Mouse (Mus musculus) hindbrain, postnatal 0 days (tissue): Measurements from ENCODE around the gene Plagl2. TPM values are rescaled to one million over a fixed set of nuclear protein-coding genes. Genes with fewer than 3 reads are reported as not detected.

ENCODE experiments used
- ATAC-seq: fragments of 200-750 bp; cut with Nextera tagmentation; 2 replicates; pipeline ENCODE4 v1.8.0; 2017; ENCODE audit warnings: mild to moderate bottlenecking, moderate TSS enrichment, moderate library complexity
- DNase-seq: peaks from one replicate; pipeline ENCODE4 v3.0.0-alpha.2; 2015; ENCODE audit warnings: low spot score
- H3K27ac ChIP-seq: fragments of 300-500 bp; sonication (generic); 2 replicates; pipeline ENCODE4 v1.5.1; 2014; ENCODE audit warnings: mild to moderate bottlenecking
- H3K27me3 ChIP-seq: fragments of 300-500 bp; sonication (generic); 2 replicates; pipeline ENCODE4 v1.6.1; 2014; ENCODE audit warnings: low read length, mixed read lengths; ENCODE audit not compliant: insufficient read depth
- H3K36me3 ChIP-seq: fragments of 300-500 bp; sonication (generic); 2 replicates; pipeline ENCODE4 v1.6.1; 2014; ENCODE audit warnings: low read length, mixed read lengths; ENCODE audit not compliant: insufficient read depth
- H3K4me1 ChIP-seq: fragments of 300-500 bp; sonication (generic); 2 replicates; pipeline ENCODE4 v1.6.1; 2014; ENCODE audit warnings: antibody characterized with exemption, low read length, mixed read lengths; ENCODE audit not compliant: insufficient read depth
- H3K4me2 ChIP-seq: fragments of 300-500 bp; sonication (generic); 2 replicates; pipeline ENCODE4 v1.6.1; 2014; ENCODE audit warnings: low read depth, mild to moderate bottlenecking, low read length, moderate library complexity, mixed read lengths
- H3K4me3 ChIP-seq: fragments of 300-500 bp; sonication (generic); 2 replicates; pipeline ENCODE4 v1.5.1; 2014; ENCODE audit warnings: low read length
- H3K9ac ChIP-seq: fragments of 300-500 bp; sonication (generic); replicated peaks from 2 replicates; pipeline ENCODE4 v1.6.1; 2014; ENCODE audit warnings: mild to moderate bottlenecking, low read length, moderate library complexity, mixed read lengths
- H3K9me3 ChIP-seq: fragments of 300-500 bp; sonication (generic); 2 replicates; pipeline ENCODE4 v1.6.1; 2016; ENCODE audit warnings: low read length, mixed read lengths
- CTCF ChIP-seq: IDR thresholded peaks from 2 replicates; pipeline ENCODE4 v1.5.1; 2016; ENCODE audit warnings: antibody characterized with exemption, control low read depth, low read depth
- WGBS: fragments of 180-500 bp; shearing (Covaris S2); extraction: QIAGEN DNeasy Blood & Tissue Kit; methylation state at CpG from one replicate; pipeline ENCODE4 v1.1.7; 2014; 5-methylcytosine and 5-hydroxymethylcytosine counted together
- polyA plus RNA-seq: library from polyadenylated mRNA; unstranded; fragments of >200 nt; fragmentation: Nextera tagmentation; extraction: Ambion mirVana; gene quantifications from 2 replicates; pipeline ENCODE4 v1.2.1, GENCODE M21; 2015
- total RNA-seq: library from RNA; depleted of rRNA; stranded (reverse); fragments of >200 nt; gene quantifications from 2 replicates; pipeline ENCODE4 v1.2.3, GENCODE M21; 2014

Plagl2 gene
- total and polyA plus RNA-seq, 2 experiments from 2014 or later: 2.4 to 5.0 TPM

GRCm38 (mm10) chr2:153239021-153239859, 2.0 kb downstream of the Plagl2 start:
- H3K4me2 ChIP-seq: peak overlapping the region; percentile 94
- peak overlapping the region; percentile 95 for H3K9ac ChIP-seq
- ATAC-seq (no peak), DNase-seq (no peak)
- no peak for TF ChIP-seq CTCF
- H3K36me3 ChIP-seq: peaks cover 17% of the 10 kb centered on the region
- peaks cover 20% of the 10 kb centered on the region for H3K4me1 ChIP-seq
- H3K27me3 ChIP-seq: no peaks in the 10 kb centered on the region
- H3K9me3 ChIP-seq: no peaks in the 10 kb centered on the region
- H3K27ac ChIP-seq: peak overlapping the region; percentile 60; the same call in 1 of the 2 replicates
- peak overlapping the region; percentile 94 for H3K4me3 ChIP-seq
- 61% methylated on average over 7 of the region's 7 CpGs for WGBS

- no peak for TF ChIP-seq CTCF
- Histone ChIP-seq H3K4me1 (peaks cover 20% of the 10 kb centered on the region), H3K27me3 (no peaks in the 10 kb centered on the region), H3K9me3 (no peaks in the 10 kb centered on the region), H3K4me2 (no peak overlapping the region), H3K27ac (no peak overlapping the region), H3K36me3 (peaks cover 23% of the 10 kb centered on the region), H3K9ac (no peak overlapping the region), H3K4me3 (no peak overlapping the region)
- 73% methylated on average over 2 of the region's 2 CpGs for WGBS
- no peak for DNase-seq
- no peak for ATAC-seq
Measured at GRCm38 (mm10) chr2:153238406-153238805, 2.8 kb downstream of the Plagl2 start.

- 76% methylated on average over 4 of the region's 4 CpGs for WGBS
Measured at GRCm38 (mm10) chr2:153237891-153238290, 3.3 kb downstream of the Plagl2 start.

GRCm38 (mm10) chr2:153237193-153237592, 4.0 kb downstream of the Plagl2 start:
- no peak for ATAC-seq
- no peak for TF ChIP-seq CTCF
- no peak overlapping the region for H3K4me2 ChIP-seq
- no peaks in the 10 kb centered on the region for H3K9me3 ChIP-seq
- 71% methylated on average over 4 of the region's 4 CpGs for WGBS
- no peak overlapping the region for H3K9ac ChIP-seq
- peaks cover 28% of the 10 kb centered on the region for H3K36me3 ChIP-seq
- H3K4me1 ChIP-seq: peaks cover 15% of the 10 kb centered on the region
- no peak overlapping the region for H3K4me3 ChIP-seq
- no peaks in the 10 kb centered on the region for H3K27me3 ChIP-seq
- DNase-seq: no peak
- H3K27ac ChIP-seq: no peak overlapping the region

More at GRCm38 (mm10) chr2:153237891-153238290, 3.3 kb downstream of the Plagl2 start:
- no peaks in the 10 kb centered on the region for H3K27me3 ChIP-seq
- TF ChIP-seq CTCF: no peak
- H3K9ac ChIP-seq: no peak overlapping the region
- ATAC-seq: no peak
- peaks cover 20% of the 10 kb centered on the region for H3K4me1 ChIP-seq
- no peak overlapping the region for H3K4me3 ChIP-seq
- no peaks in the 10 kb centered on the region for H3K9me3 ChIP-seq
- no peak overlapping the region for H3K27ac ChIP-seq
- DNase-seq: no peak
- peaks cover 24% of the 10 kb centered on the region for H3K36me3 ChIP-seq
- no peak overlapping the region for H3K4me2 ChIP-seq

- WGBS: 85% methylated on average over 5 of the region's 5 CpGs
- TF ChIP-seq CTCF: no peak
Measured at GRCm38 (mm10) chr2:153228523-153228922, 12.7 kb downstream of the Plagl2 start.

GRCm38 (mm10) chr2:153227959-153228358, 13.3 kb downstream of the Plagl2 start:
- Histone ChIP-seq H3K4me2 (no peak overlapping the region), H3K4me1 (0 out of 2 replicates have a peak, but pooled peaks cover 5% of the 10 kb centered on the region), H3K27me3 (no peaks in the 10 kb centered on the region), H3K9ac (no peak overlapping the region), H3K9me3 (no peaks in the 10 kb centered on the region), H3K36me3 (peaks cover 42% of the 10 kb centered on the region), H3K27ac (no peak overlapping the region), H3K4me3 (no peak overlapping the region)
- DNase-seq (no peak), ATAC-seq (no peak)
- 93% methylated on average over 4 of the region's 4 CpGs for WGBS
- no peak for TF ChIP-seq CTCF

More at GRCm38 (mm10) chr2:153228523-153228922, 12.7 kb downstream of the Plagl2 start:
- H3K9me3 ChIP-seq: no peaks in the 10 kb centered on the region
- peaks cover 43% of the 10 kb centered on the region for H3K36me3 ChIP-seq
- H3K27me3 ChIP-seq: no peaks in the 10 kb centered on the region
- 0 out of 2 replicates have a peak, but pooled peaks cover 5% of the 10 kb centered on the region for H3K4me1 ChIP-seq
- H3K4me2 ChIP-seq: no peak overlapping the region
- no peak overlapping the region for H3K27ac ChIP-seq
- no peak overlapping the region for H3K9ac ChIP-seq
- no peak for DNase-seq
- no peak for ATAC-seq
- no peak overlapping the region for H3K4me3 ChIP-seq

GRCm38 (mm10) chr2:153225595-153225953, 15.7 kb downstream of the Plagl2 start:
- no peaks in the 10 kb centered on the region for H3K27me3 ChIP-seq
- no peaks in the 10 kb centered on the region for H3K9me3 ChIP-seq
- WGBS: 6% methylated on average over 3 of the region's 3 CpGs
- ATAC-seq (peak; percentile 48), DNase-seq (no peak)
- 0 out of 2 replicates have a peak, but pooled peaks cover 5% of the 10 kb centered on the region for H3K4me1 ChIP-seq
- peaks cover 22% of the 10 kb centered on the region for H3K36me3 ChIP-seq
- no peak for TF ChIP-seq CTCF
- H3K4me2 ChIP-seq: peak overlapping the region; percentile 83
- peak overlapping the region; percentile 81 for H3K9ac ChIP-seq
- peak overlapping the region; percentile 85 for H3K27ac ChIP-seq
- H3K4me3 ChIP-seq: peak overlapping the region; percentile 55
